Mouse (Mus musculus) left cerebral cortex, adult 11 months (tissue): ENCODE measurements around the gene Wnt16.
"Not testable (repeated sequence)": the region's sequence is repeated elsewhere in the genome, so short reads cannot be mapped to it uniquely, and the experiment has no call there.

Experiments
- DNase-seq: peaks from one replicate; pipeline ENCODE4 v3.0.0; 2022; ENCODE audit warnings: low spot score

Gene Wnt16

GRCm38 (mm10) chr6:22288004-22288736, at the start of gene Wnt16:
TSS of gene Wnt16 (plus strand) at chr6:22288227.
- DNase-seq = peak; percentile 11

- no peak for DNase-seq
Observed at GRCm38 (mm10) chr6:22243321-22243720, 44.7 kb upstream of the Wnt16 start.

DNA sequence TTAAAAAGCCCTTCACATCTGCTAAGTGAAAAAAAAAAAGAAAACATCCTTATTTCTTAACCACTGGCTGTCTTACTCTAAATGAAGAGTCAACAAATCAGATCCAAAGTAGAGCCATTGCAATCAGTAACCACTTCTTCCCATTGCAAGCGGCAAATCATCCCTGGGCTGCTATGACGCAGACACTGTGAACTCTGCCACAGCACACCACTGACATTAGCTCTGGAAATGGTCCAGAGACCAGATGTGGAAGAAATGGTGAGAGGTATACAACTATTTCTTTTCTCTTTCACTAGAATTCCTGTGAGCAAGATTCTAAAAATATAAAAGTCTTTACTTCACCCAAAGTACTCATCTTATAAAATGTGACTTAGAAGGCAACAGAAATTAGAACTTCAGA, 41.3 kb upstream of the Wnt16 start:
- DNase-seq = no peak

- no peak for DNase-seq
Observed at GRCm38 (mm10) chr6:22258784-22259183, 29.2 kb upstream of the Wnt16 start.

- DNase-seq = no peak
Observed at GRCm38 (mm10) chr6:22262519-22262918, 25.5 kb upstream of the Wnt16 start.

- DNase-seq = not testable (repeated sequence)
Observed at GRCm38 (mm10) chr6:22264094-22264493, 23.9 kb upstream of the Wnt16 start.

DNA sequence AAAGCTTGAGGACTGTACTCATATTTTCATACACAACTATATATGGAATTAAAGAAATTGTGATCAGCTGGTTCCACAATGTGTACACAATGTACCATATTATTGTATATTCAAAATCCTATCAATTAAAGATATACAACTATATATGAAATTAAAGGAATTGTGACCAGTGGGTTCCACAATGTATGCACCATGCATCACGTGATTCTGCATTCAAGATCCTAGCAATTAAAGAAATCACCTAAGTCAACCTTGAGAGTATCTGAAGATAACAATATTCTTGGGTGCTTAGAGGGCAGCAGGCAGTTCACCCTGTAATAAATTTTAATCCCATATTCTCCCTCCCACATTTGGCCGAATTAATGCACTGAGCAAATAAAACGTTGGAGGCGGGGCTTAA, 22.0 kb upstream of the Wnt16 start:
- DNase-seq = no peak

- DNase-seq = no peak
Observed at GRCm38 (mm10) chr6:22267807-22268667, 20.0 kb upstream of the Wnt16 start.

GRCm38 (mm10) chr6:22268677-22269076, 19.4 kb upstream of the Wnt16 start:
- no peak for DNase-seq

- DNase-seq = no peak
Observed at GRCm38 (mm10) chr6:22269840-22270521, 18.0 kb upstream of the Wnt16 start.

GRCm38 (mm10) chr6:22277941-22278340, 10.1 kb upstream of the Wnt16 start:
- no peak for DNase-seq

GRCm38 (mm10) chr6:22280217-22280861, 7.7 kb upstream of the Wnt16 start:
- DNase-seq = no peak

DNA sequence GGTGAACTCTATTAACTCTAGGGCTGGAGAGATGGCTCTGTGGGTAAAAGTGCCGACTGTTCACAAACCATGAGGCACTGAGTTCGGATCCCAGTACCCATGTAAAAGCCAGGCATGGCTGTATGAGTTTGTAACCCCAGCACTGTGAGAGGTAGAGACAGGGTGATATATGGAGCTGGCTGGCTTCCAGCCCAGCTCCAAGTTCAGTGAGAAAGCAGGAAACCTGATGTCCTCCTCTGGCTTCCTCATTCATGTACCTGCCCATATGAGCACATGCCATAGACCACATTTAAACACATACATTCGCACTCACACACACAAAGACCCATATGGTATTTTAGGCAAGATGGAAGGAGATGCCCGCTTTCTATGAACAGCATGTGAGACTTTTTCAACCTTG, 5.6 kb upstream of the Wnt16 start:
- no peak for DNase-seq

DNA sequence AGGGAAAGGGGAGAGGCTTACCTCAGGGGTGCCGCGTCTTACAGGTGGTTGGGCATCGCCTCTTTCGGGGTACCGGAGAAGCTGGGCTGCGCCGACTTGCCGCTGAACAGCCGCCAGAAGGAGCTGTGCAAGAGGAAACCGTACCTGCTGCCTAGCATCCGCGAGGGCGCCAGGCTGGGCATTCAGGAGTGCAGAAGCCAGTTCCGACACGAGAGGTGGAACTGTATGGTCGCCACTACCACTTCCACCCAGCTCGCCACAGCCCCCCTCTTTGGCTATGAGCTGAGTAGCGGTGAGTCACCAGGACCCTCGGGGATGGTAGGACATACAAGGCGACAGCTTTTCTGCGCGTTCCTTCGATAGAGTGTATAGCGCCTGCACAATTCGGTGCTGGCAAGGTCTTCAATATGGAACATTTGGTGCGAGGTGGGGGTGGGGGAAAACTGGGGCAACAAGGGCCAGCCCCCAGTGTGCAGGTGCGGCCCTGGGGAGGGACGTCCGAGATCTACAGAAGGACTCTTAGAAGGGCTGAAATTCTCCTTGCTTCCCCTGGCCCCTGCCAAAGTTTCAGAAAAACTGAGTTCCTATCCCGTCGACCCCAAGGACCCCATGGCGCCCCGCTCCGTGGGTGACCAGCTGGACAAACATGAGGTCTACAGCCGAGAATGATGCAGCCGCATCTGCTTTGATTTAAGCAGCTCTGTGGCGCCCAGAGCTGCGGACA, 872 bp downstream of the Wnt16 start:
- no peak for DNase-seq

DNA sequence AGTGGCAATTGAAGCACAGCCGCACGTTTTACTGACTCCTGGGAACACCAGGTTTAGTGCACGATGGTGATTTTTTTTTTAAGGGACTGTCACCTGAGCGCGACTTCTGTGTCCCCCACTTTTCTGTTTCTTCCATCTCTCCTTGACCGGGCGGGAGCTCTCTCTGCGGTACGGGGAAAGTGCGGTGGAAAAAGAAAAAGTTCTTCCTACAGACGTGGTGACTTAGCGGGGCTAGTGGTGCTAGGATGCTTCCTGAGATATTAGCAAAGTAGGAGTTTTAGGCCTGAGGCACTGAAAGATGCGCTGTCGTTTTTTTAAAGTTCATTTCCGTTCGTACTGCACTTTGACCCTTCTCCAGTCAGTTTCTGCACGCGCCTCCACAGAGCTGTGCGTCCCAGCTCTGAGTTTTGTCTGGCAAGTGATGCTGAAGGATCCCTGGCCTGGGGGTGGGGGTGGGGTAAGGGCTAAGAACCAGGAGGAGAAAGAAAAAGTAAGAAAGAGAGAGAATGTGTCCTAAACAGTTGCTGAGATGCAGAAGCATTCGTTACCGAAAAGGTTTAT, 1.5 kb downstream of the Wnt16 start:
- DNase-seq = no peak

- DNase-seq = no peak
Observed at GRCm38 (mm10) chr6:22290790-22291189, 2.8 kb downstream of the Wnt16 start.

DNA sequence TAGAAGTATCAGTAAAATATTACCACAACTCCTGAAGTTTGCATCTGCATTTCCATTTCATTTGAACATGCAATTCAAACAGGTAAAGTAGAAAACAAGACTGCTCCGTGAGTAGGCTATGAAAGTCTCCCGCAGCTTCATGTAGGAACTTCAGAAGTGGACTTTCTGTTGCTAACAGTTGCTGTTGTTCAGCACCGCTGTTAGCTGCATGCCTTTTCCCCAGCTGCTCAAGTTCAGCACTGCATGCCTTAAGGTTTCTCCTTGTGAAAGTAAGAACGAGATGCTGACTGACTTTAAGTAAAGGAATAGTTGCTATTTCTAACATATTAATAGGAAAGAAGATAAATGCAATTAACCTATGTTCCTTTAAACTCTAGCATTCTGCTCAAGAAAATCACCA, 4.0 kb downstream of the Wnt16 start:
- DNase-seq = no peak

DNA sequence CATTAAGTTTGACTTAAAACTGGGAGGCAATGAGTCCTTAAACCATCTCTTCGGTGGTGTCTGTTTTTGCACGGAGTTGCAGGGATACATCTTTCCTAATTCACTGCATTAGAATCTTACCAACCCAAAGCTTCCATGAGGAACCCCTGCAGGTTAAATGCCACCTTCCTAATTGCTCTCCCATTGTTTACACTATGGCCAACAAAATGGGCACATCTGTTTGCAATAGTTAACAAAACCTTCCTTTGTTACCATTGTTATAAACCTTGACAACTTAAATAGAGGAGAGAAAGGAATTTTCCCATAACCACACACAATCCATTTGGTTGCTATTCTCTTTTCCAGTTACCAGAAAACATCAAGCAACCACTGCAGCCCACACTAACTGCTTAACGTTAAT, 5.9 kb downstream of the Wnt16 start:
- no peak for DNase-seq

DNA sequence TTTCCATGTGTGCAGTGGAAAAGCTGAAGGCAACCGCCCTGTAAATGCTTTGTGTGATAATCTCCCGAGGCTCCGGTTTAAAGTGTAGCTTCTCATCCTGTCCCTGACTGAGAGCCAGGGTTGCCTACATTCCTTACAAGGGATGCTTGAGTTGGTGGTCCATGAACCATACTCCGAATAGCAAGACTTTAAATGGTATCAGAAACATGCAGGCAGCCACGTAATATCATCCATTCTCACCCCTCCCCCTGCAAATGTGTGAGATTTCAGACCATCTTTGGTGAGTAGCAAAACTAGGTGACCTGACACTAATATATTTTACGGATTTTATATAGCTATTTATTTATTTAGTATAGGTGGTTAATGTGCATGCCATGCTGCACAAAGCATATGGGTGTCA, 9.0 kb downstream of the Wnt16 start:
- no peak for DNase-seq

GRCm38 (mm10) chr6:22298059-22298458, 10.0 kb downstream of the Wnt16 start:
- DNase-seq = no peak

DNA sequence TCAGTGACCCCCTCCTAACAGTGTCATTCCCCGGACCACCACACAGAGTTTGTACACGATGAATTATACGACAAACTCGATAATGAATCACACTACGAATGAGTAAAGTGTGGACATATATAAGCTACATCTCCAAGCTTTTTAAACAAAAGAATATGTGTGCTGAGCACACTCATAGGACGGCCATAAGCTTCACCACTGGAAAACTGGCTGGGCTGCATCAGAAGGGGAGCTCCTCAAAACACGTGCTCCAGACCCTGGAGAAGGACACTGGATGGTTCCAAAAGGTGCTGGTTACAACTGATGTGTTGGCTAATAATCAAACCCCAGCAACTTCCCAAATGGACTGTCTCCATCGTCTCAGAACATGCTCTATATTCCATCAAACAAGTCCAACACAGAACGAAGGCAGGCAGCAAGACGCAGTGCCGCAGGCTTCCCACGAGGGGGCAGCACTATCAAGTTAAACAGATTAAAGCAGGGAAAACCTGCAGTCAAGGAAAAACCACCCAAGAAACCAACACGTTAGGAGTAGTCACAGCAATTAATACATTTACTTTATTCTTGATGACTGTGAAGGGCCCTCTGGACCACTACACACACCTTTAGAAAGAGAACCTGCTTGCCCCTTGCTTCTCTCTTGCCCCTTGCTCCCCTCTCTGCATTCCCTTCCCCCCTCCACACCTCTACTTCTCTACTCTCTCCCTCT, 37.5 kb downstream of the Wnt16 start:
- peak; percentile 65 for DNase-seq
